Mouse (Mus musculus): ENCODE data around the gene Prkca. TPM values are rescaled to one million over a fixed set of nuclear protein-coding genes. Genes with fewer than 3 reads are reported as not detected.

Prkca gene
- total and polyA plus RNA-seq, 3 experiments: 15.3 to 30.9 (median 19.9) TPM

GRCm38 (mm10) chr11:108156107-108156506 is 187.6 kb downstream of the Prkca start:
- H3K36me3 ChIP-seq (ENCODE audit: control insufficient read depth in 1 of 2, insufficient read depth in 2 of 2, low read length in 2 of 2): no peaks in the 10 kb centered on the region
- DNase-seq (ENCODE audit: low read depth, low spot score): no peak
- no peak for TF ChIP-seq E2F4 (IDR thresholded peaks at IDR 0.05; ENCODE audit: borderline replicate concordance, low read depth, low read length)
- no peak overlapping the region for H3K27ac ChIP-seq (ENCODE audit: control insufficient read depth, low read depth, low read length)
- no peaks in the 10 kb centered on the region for H3K9me3 ChIP-seq (replicated peaks; ENCODE audit: insufficient read depth, low read length)
- H3K27me3 ChIP-seq (ENCODE audit: control insufficient read depth in 1 of 2, insufficient read depth in 2 of 2, low read length in 2 of 2): no peaks in the 10 kb centered on the region
- H3K4me3 ChIP-seq (ENCODE audit: control insufficient read depth in 1 of 2, insufficient read depth in 1 of 2, low read depth in 2 of 2, low read length in 2 of 2): no peak overlapping the region
- H3K4me1 ChIP-seq (ENCODE audit: control insufficient read depth in 1 of 2, insufficient read depth in 2 of 2, low read length in 2 of 2): no peaks in the 10 kb centered on the region
- H3K79me2 ChIP-seq (ENCODE audit: control insufficient read depth, insufficient read depth, low read length, poor library complexity): no peaks in the 10 kb centered on the region
- H3K9ac ChIP-seq (ENCODE audit: control insufficient read depth, low read depth, low read length, poor library complexity, severe bottlenecking): no peak overlapping the region

- H3K36me3 ChIP-seq (ENCODE audit: control insufficient read depth in 1 of 2, insufficient read depth in 2 of 2, low read length in 2 of 2): peaks cover 0 to 6% of the 10 kb centered on the region in 2 experiments; a peak in 2 of 4 replicates
- no peak for DNase-seq (ENCODE audit: low read depth, low spot score)
- no peak for TF ChIP-seq JUND (IDR thresholded peaks at IDR 0.05; ENCODE audit: low read depth, low read length)
- no peak for TF ChIP-seq NRF1 (IDR thresholded peaks at IDR 0.05; ENCODE audit: insufficient read depth, low read depth, low read length, poor library complexity, severe bottlenecking)
- no peak for TF ChIP-seq CHD2 (IDR thresholded peaks at IDR 0.05; ENCODE audit: low read length)
- TF ChIP-seq ZC3H11A (IDR thresholded peaks at IDR 0.05; ENCODE audit: low read depth, low read length): no peak
- TF ChIP-seq NELFE (IDR thresholded peaks at IDR 0.05; ENCODE audit: low read depth, low read length): no peak
- no peak for TF ChIP-seq GABPA (IDR thresholded peaks at IDR 0.05; ENCODE audit: low read depth, low read length)
- no peak for TF ChIP-seq SMC3 (IDR thresholded peaks at IDR 0.05; ENCODE audit: low read depth, low read length)
- no peak for TF ChIP-seq BHLHE40 (IDR thresholded peaks at IDR 0.05; ENCODE audit: borderline replicate concordance, low read depth, low read length)
- no peak for TF ChIP-seq POLR2AphosphoS2 (IDR thresholded peaks at IDR 0.05; ENCODE audit: low read length)
- no peak for TF ChIP-seq MXI1 (IDR thresholded peaks at IDR 0.05; ENCODE audit: low read depth, low read length)
- TF ChIP-seq GATA1 (IDR thresholded peaks at IDR 0.05; ENCODE audit: low read depth, low read length): no peak
- no peak for TF ChIP-seq CTCF (IDR thresholded peaks at IDR 0.05 in 2 of 3, conservative IDR thresholded peaks at IDR 0.05 in 1 of 3; ENCODE audit: control insufficient read depth in 1 of 3, insufficient read depth in 1 of 3, low read depth in 2 of 3, low read length in 3 of 3, poor library complexity in 1 of 3, severe bottlenecking in 1 of 3)
- no peak for TF ChIP-seq CHD1 (IDR thresholded peaks at IDR 0.05; ENCODE audit: low read depth, low read length)
- TF ChIP-seq SIN3A (IDR thresholded peaks at IDR 0.05; ENCODE audit: low read length): no peak
- no peaks in the 10 kb centered on the region for H3K79me2 ChIP-seq (ENCODE audit: control insufficient read depth, insufficient read depth, low read length, poor library complexity)
- peaks cover 0 to 5% of the 10 kb centered on the region in 2 experiments; a peak in 2 of 4 replicates for H3K4me1 ChIP-seq (ENCODE audit: control insufficient read depth in 1 of 2, insufficient read depth in 2 of 2, low read length in 2 of 2)
- H3K4me3 ChIP-seq (ENCODE audit: control insufficient read depth in 1 of 2, insufficient read depth in 1 of 2, low read depth in 2 of 2, low read length in 2 of 2): no peak overlapping the region
- H3K27me3 ChIP-seq (ENCODE audit: control insufficient read depth in 1 of 2, insufficient read depth in 2 of 2, low read length in 2 of 2): no peaks in the 10 kb centered on the region
- no peak overlapping the region for H3K27ac ChIP-seq (ENCODE audit: control insufficient read depth, low read depth, low read length)
- H3K9me3 ChIP-seq (replicated peaks; ENCODE audit: insufficient read depth, low read length): no peaks in the 10 kb centered on the region
- no peak overlapping the region for H3K9ac ChIP-seq (ENCODE audit: control insufficient read depth, low read depth, low read length, poor library complexity, severe bottlenecking)
These were observed 188.6 kb downstream of the Prkca start for GRCm38 (mm10) chr11:108155088-108155580.

Measured in MEL (cell line).